Mouse (Mus musculus) erythroblast, embryonic 14.5 days (primary cell): ENCODE measurements around the gene Lrba.

Source experiments
- GATA1 ChIP-seq: IDR thresholded peaks from 2 replicates; pipeline ENCODE4 v1.6.1; 2012; ENCODE audit warnings: low read length, inconsistent platforms, mixed read lengths
- TAL1 ChIP-seq: IDR thresholded peaks from 3 replicates; pipeline ENCODE4 v1.6.1; 2012; ENCODE audit warnings: low read length, inconsistent platforms, mixed read lengths

- TF ChIP-seq GATA1 (no peak), TAL1 (no peak)
Measured at GRCm38 (mm10) chr3:86756548-86756947, 532.1 kb downstream of the Lrba start.
